Mouse (Mus musculus) lung, adult 2 months (tissue): ENCODE results near the gene Psmb10.
A peak's percentile ranks its signal among the peaks of the same experiment; 100 is the strongest.

Experiments used
- CTCF ChIP-seq: fragments of 200-500 bp; IDR thresholded peaks from 2 replicates; pipeline ENCODE4 v1.5.1; 2011; ENCODE audit warnings: mild to moderate bottlenecking, low read length, control low read depth; ENCODE audit not compliant: insufficient read depth
- POLR2A ChIP-seq: fragments of 200-500 bp; IDR thresholded peaks from 2 replicates; pipeline ENCODE4 v1.6.1; 2011; ENCODE audit warnings: low read depth, mild to moderate bottlenecking, control low read depth, low read length, borderline replicate concordance; ENCODE audit errors: extremely low read depth

- TF ChIP-seq POLR2A (peak; percentile 51; the same call in 1 of the 2 replicates), CTCF (no peak)
These were observed 37.9 kb downstream of the Psmb10 start, which contains the start of gene Pskh1 for GRCm38 (mm10) chr8:105900180-105900940.
